In genomic region chr1:119648205-119649111, GRCm38 (mm10) we compare ENCODE assay signal across 8 mouse cellular contexts. TPM values are rescaled to one million over a fixed set of nuclear protein-coding genes. Genes with fewer than 3 reads are reported as not detected.
DNase-seq lines count a peak whose midpoint lies in the region; ATAC-seq and TF ChIP-seq lines count a peak whose summit lies in the region.

Gene Epb41l5 (minus strand): TSS chr1:119649000.

- peak within 1 kb of the TSS; percentile 71 for H3K27ac ChIP-seq in hindbrain, embryonic 12.5 days

- H3K4me3 ChIP-seq in hindbrain, embryonic 12.5 days, result peak within 1 kb of the TSS; percentile 71

- H3K9me3 ChIP-seq in hindbrain, embryonic 12.5 days (replicated peaks), result no peaks in the 10 kb centered on the region

- DNase-seq in Patski (ENCODE audit: low read depth, low spot score), result no peak
- DNase-seq in cerebellum, postnatal 10 days, result peak; percentile 91 to 94
- peak; percentile 60 to 67 for DNase-seq in frontal cortex, postnatal 14 days (ENCODE audit: low spot score in 2 of 2)
- peak; percentile 81 to 84 for DNase-seq in layer of hippocampus, postnatal 10 days (ENCODE audit: low spot score in 2 of 2)
- DNase-seq in lung, postnatal 10 days, result peak; percentile 90
- peak; percentile 85 for DNase-seq in ovary, postnatal 36 days (ENCODE audit: low spot score)
- DNase-seq in thymus, postnatal 14 days, result peak; percentile 85

- POLR2A ChIA-PET in Patski (lab: Charles Lee), result no interaction called here

- H3K4me2 ChIP-seq in hindbrain, embryonic 12.5 days (replicated peaks), result peak within 1 kb of the TSS; percentile 65

- H3K9ac ChIP-seq in hindbrain, embryonic 12.5 days, result peak within 1 kb of the TSS; percentile 73

- no peaks in the 10 kb centered on the region for H3K4me1 ChIP-seq in hindbrain, embryonic 12.5 days

- ATAC-seq in Patski, result peak; percentile 86
- ATAC-seq in hindbrain, embryonic 12.5 days (ENCODE audit: low FRiP score), result peak; percentile 97

- in situ Hi-C loops in Patski (cut with MboI; ENCODE audit: low pct_unique_long_range_greater_than_20kb), result no loop called here

- H3K36me3 ChIP-seq in hindbrain, embryonic 12.5 days, result no peaks in the 10 kb centered on the region

- H3K27me3 ChIP-seq in Patski, result no peaks in the 10 kb centered on the region
- no peaks in the 10 kb centered on the region for H3K27me3 ChIP-seq in hindbrain, embryonic 12.5 days

- no peak for TF ChIP-seq CTCF in Patski (IDR thresholded peaks at IDR 0.05)

- WGBS in hindbrain, embryonic 12.5 days, result under 1% methylated on average over 86 of the region's 86 CpGs

- CTCF ChIA-PET in Patski (lab: Charles Lee), result interaction anchor here (1.0 to 1.8 kb wide), 3 partner anchors 9 to 128 kb away, joined by 3 read pairs; no protein-coding TSS in a partner anchor

RNA-seq across cellular contexts. Expression of gene Epb41l5, which starts in this region (rescaled TPM):
- polyA plus RNA-seq in Patski (2021), result 27.9 TPM
- polyA plus RNA-seq in hindbrain, embryonic 12.5 days (2016; fragmentation: Nextera tagmentation; extraction: Ambion mirVana), result 23.1 TPM in 2 replicates
- 1 to 10 TPM; 9.3 to 9.9 TPM for total RNA-seq in layer of hippocampus, postnatal 10 days (2021)
